Mouse (Mus musculus) spleen, postnatal 4 days (tissue): Measurements from ENCODE around the gene Nsmce1.
A peak's percentile ranks its signal among the peaks of the same experiment; 100 is the strongest.

Source experiments
- DNase-seq, 2 experiments: peaks; one replicate each; pipeline ENCODE4 v3.0.0; 2022; ENCODE audit warnings: low spot score in 2 of 2

The Nsmce1 gene

GRCm38 (mm10) chr7:125490947-125491735 lies at the start of gene Nsmce1:
Gene Nsmce1 (minus strand): TSS chr7:125491596.
- DNase-seq: peak; percentile 93 to 96

- DNase-seq: no peak
These were observed 49.6 kb upstream of the Nsmce1 start for GRCm38 (mm10) chr7:125541026-125541425.

DNA sequence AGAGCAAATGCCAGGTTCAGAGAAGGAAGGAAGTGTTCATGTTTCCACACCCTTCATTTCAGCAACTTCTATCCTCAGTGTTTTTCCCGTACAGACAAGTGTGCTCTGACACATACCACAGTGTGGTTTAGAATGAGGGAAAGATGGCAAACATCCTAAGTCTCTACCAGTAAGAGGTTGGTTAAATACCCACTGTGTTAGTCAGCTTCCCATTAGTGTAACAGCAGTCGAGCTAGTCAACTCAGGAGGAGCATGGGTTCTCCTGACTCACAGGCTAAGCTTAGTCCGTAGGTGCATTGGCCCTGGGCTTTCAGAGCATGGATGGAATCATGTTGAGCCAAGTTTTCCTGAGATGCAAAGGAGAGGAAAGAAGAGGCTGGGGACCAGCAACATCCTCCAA lies 48.0 kb upstream of the Nsmce1 start:
- DNase-seq: no peak

DNA sequence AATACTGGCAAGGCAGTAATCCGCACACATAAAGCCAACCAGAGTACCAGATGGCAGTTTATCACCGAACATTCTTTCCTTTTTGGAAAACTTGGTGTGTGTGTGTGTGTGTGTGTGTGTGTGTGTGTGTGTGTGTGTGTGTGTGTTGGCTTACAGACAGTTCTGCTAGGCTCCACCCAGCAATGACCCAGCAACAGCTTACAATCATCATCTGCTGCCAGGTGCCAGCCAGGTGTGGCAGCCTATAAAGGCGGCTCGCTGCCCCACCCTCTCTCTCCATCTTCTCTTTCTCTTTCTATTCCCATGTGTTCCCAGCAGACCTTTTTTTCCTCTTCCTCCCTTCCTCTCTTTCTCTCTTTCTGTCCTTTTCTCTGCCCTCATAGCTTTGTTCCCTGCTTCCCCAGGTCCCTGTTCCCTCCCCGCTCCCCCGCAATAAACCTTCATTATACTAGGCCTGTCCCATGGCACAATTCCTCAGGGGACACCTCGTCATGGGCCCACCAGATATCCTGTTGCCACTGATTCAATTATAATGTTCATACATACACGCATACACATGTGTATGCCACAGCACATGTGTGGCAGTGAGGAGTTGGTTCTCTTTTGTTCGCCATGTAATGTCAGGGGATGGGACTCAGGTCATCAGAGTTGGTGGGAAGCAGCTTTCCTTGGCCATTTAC lies 36.6 kb upstream of the Nsmce1 start:
- no peak for DNase-seq

DNA sequence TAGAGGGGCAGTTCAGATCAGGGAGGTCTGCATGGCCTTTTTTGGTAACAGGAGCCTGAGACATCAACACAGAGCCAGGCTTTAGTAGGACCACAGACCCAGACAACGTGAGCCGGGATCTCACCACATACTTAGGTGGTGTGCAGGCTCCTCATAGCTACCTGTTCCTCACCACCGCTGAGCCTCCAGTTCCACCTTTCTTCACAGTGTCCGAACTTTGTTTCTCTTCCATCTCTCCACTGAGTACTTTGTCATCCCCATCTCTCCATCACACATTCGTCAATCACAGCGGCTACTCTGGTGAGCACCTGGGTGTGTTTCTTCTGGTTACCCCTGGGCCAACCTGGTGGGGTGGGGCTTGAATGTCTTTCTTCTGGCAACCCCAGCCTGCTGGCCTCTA lies 35.8 kb upstream of the Nsmce1 start:
- DNase-seq: no peak

DNA sequence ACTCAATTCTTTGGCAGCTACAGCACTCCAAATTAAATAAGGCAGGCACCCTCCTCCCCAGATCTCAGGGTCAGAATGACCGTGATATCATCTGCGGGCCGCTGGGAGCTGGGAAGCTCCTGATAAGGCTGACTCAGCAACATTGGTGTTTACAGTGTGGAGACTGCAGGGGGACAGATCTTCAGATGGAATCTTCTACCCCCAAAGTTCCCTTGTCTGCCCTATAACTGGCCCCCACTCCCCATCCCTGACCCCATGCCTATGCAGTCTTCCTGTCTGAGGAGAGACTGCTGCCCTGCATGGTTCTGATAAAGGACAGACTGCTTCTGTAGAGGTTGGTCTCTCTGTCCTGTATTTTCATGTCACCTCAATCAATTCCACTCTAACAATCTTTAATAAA lies 31.7 kb upstream of the Nsmce1 start:
- peak in 1 of 2 experiments; percentile 18 for DNase-seq

DNA sequence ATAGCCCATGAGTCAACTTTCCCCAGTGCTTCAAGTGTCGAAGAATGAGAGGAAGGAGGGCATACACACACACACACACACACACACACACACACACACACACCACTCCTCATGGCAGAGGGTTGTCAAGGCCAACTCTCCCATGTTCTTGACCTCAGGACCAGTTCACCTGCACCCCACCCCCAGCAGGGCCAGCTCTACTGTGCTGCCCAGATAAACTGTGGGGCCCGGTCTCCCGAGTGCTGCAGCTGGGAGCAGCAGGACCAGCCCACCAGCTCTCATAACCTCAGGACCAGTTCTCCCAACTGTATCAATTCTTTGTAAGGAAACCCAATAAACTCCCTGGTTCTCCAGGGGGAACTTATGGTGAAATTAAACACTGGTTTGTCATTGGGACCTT lies 28.3 kb upstream of the Nsmce1 start:
- no peak for DNase-seq

GRCm38 (mm10) chr7:125517470-125517869 lies 26.1 kb upstream of the Nsmce1 start:
- DNase-seq: no peak

DNA sequence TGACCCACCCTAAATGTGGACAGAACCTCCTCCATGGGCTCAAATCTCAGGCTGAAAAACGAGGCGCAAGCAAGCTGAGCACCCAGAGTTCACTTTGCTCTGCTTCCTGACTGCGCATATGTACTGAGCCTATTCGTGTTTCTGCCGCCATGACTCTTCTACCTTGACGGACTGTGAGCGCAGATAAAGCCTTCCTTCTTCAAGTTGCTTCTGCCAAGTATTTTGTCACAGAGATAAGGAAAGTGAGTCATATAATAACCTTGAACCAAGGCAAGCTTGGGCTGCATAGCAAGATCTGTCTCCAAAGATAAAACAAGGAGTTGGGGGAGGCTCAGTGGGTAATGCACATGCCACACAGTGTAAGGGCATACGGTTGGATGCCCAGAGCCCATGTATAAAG lies 25.3 kb upstream of the Nsmce1 start:
- no peak for DNase-seq

DNA sequence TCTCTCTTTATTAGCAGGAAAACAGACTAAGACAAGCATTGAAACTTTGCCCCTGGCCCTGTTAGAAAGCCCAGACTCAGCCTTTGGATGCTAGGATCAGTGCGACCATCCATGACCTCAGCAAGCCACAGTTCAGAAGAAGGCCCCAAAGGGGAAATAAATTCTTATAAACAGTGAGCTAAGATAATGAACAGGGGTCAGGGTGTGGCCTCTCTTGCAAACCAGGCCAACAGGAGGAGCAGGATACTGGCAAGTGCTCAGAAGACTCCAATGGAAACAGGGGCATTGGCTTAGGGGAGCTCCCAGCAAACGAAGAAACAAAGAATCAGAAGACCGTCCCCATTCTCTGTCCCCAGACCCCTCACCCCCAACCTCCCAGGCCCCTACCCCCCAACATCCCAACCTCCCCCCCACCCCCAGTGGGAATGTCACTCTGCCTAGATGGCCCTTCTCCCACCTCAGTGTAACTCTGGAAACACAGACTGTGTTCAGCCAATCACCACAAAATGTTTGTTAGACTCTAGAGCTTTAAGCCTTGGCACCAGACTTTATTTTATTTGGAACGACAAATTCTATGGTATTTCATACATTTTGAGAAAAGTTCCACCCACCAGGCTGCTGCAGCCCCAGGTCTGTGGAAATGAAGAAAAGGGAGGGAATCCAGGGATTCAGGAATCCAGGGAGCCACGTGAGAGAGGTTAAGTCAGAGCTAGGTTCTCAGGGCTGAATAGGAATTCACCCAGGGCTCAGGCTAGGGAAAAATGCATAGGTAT lies 23.9 kb upstream of the Nsmce1 start:
- DNase-seq: no peak

DNA sequence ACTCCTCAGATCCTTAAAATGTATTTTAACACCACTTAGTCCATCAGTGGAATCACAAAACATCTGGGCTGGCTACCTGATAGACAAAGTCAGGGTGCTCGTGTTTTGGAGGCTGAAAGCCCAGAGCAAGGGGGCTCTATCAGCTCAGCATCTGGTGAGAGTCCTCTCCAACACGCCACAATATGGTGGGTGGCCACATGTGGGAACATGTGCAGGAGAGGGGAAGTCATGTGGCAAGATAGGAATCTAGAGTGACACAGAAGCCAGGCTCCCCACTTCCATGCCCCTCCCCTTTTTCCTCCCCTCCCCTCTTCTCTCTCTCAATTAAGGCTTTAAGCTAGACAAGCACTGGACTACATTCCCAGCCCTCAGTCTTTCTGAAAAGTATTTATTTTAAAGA lies 20.5 kb upstream of the Nsmce1 start:
- no peak for DNase-seq

DNA sequence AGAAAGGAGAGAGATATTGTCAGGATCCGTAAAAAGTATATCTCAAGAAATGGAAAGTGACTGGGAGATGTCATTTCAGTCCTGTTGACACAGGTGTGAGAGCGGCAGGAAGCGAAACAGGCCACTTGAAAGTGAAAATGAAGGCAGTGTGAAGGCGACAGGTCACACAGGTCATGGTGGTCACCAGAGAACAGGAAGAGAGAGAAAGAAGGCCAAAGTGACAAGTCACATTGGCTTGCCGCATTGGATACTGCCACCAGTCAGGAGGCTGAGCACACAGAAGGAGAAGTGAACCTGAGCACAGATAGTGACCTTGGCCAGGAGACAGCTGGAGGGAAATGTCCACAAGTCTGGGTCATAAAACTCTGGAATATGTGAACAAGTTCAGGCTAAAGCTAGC lies 20.0 kb upstream of the Nsmce1 start:
- DNase-seq: no peak

GRCm38 (mm10) chr7:125507279-125507678 lies 15.9 kb upstream of the Nsmce1 start:
- DNase-seq: no peak

DNA sequence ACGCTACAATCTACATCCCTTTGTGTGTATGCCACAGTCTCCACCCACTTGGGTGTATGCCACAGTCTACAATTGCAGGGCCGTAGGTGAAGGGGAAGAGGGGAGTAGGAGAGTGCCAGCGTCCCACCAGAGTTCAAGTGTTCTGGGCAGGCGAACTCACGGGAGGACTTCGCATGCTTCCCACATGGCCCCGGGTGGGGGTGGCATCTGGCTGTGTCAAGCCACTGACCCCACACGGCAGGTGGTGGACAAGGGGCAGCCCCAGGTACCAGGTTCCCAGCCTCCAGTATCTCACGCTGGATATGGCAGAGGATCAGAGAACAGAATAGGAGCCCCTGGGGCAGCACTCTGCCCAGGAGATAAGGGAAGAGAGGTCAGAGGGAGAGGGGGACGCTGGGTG lies 14.2 kb upstream of the Nsmce1 start:
- no peak for DNase-seq

DNA sequence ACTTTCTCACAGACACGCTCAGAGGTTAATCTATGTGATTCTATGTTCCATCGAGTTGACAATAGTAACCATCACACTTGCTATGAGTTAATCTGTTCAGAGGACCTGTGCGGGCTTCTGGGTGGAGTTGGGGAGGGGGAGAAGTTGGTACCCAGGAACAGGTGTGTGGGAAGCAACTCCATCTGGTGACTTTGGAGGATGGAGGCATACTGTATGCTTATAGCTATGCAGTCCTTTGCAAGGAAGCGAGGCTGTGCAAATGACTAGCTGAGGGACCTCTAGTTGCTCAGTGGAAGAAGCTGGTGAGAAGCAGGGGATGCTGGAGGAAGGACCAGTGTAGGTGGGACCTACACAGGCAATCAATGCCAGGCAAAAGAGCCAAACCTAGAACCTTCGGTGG lies 13.2 kb upstream of the Nsmce1 start:
- no peak for DNase-seq

GRCm38 (mm10) chr7:125503374-125504092 lies 12.1 kb upstream of the Nsmce1 start:
- no peak for DNase-seq

- DNase-seq: no peak
These were observed 9.5 kb upstream of the Nsmce1 start for GRCm38 (mm10) chr7:125500879-125501278.

- DNase-seq: no peak
These were observed 8.8 kb upstream of the Nsmce1 start for GRCm38 (mm10) chr7:125499927-125500868.

GRCm38 (mm10) chr7:125495864-125496440 lies 4.6 kb upstream of the Nsmce1 start:
- no peak for DNase-seq

DNA sequence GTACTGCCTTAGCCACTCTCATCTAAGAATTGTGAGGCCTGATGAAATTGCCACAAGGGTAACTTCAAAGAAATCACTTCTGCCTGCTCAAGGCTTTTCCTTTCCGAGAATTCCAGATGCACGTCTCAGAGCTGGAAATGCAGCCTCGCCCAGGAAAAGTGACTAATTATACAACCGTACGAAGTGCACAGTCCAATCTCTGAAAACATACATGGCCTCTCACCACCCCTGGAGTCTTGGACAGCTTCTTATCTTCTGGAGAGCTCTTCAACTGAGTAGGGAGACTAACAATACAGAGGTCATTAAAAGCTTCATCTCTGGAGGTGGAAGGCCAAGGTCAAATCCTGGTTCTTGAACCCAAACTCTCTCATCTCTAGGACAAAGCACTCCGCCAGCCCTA lies 1.2 kb upstream of the Nsmce1 start:
- DNase-seq: no peak
